Mouse (Mus musculus) heart, postnatal 0 days (tissue): ENCODE results near the gene Olfr91.
"Not testable (repeated sequence)": the region's sequence is repeated elsewhere in the genome, so short reads cannot be mapped to it uniquely, and the experiment has no call there.

Experiments used
- CTCF ChIP-seq: IDR thresholded peaks from 2 replicates; pipeline ENCODE4 v1.5.1; 2016; ENCODE audit warnings: antibody characterized with exemption, control low read depth, low read depth
- EP300 ChIP-seq: IDR thresholded peaks from 2 replicates; pipeline ENCODE4 v1.6.1; 2016; ENCODE audit warnings: antibody characterized with exemption, low read depth

- TF ChIP-seq EP300, CTCF: not testable (repeated sequence)
Observed at GRCm38 (mm10) chr17:37131366-37131765, 33.3 kb upstream of the Olfr91 start.
